Mouse (Mus musculus) lung, adult 2 months (tissue): ENCODE measurements around the gene Nme4.

Experiments used
- CTCF ChIP-seq: fragments of 200-500 bp; IDR thresholded peaks from 2 replicates; pipeline ENCODE4 v1.5.1; 2011; ENCODE audit warnings: mild to moderate bottlenecking, low read length, control low read depth; ENCODE audit not compliant: insufficient read depth
- POLR2A ChIP-seq: fragments of 200-500 bp; IDR thresholded peaks from 2 replicates; pipeline ENCODE4 v1.6.1; 2011; ENCODE audit warnings: low read depth, mild to moderate bottlenecking, control low read depth, low read length, borderline replicate concordance; ENCODE audit errors: extremely low read depth

- TF ChIP-seq CTCF (no peak), POLR2A (no peak)
These were observed at the start of gene Nme4 for GRCm38 (mm10) chr17:26095121-26095740.
